Mouse (Mus musculus) MEL (cell line): ENCODE measurements at regions not wholly inside any gene's neighbourhood (a gene's known extent, or its start where the extent isn't known, plus 50 kb on each side); places are given as distances from the start of the nearest gene placed in this dataset.

ENCODE experiments used
- DNase-seq: peaks from one replicate; pipeline ENCODE4 v3.0.0; 2011; ENCODE audit warnings: low read depth, low spot score
- H3K27ac ChIP-seq: 2 replicates; pipeline ENCODE4 v1.5.1; 2012; ENCODE audit warnings: low read depth, mild to moderate bottlenecking, control low read depth, low read length, moderate library complexity; ENCODE audit not compliant: control insufficient read depth
- H3K27me3 ChIP-seq, 2 experiments: fragments of 150-350 bp in 1 of 2; sonication (generic) in 1 of 2; 2 replicates each; pipeline ENCODE4 v1.6.1; 2012; ENCODE audit warnings: low read length in 2 of 2, mild to moderate bottlenecking in 2 of 2, improper control_type of control experiment in 1 of 2, moderate library complexity in 1 of 2; ENCODE audit not compliant: insufficient read depth in 2 of 2, control insufficient read depth in 1 of 2
- H3K36me3 ChIP-seq, 2 experiments: 2 replicates each; pipeline ENCODE4 v1.6.1; 2012 to 2014; ENCODE audit warnings: low read length in 2 of 2, improper control_type of control experiment in 1 of 2, inconsistent platforms in 1 of 2, mild to moderate bottlenecking in 1 of 2; ENCODE audit not compliant: insufficient read depth in 2 of 2, control insufficient read depth in 1 of 2
- H3K4me1 ChIP-seq, 2 experiments: fragments of 150-350 bp in 1 of 2; sonication (generic) in 1 of 2; 2 replicates each; pipeline ENCODE4 v1.6.1; 2012; ENCODE audit warnings: low read length in 2 of 2, improper control_type of control experiment in 1 of 2, mild to moderate bottlenecking in 1 of 2; ENCODE audit not compliant: insufficient read depth in 2 of 2, control insufficient read depth in 1 of 2
- H3K4me3 ChIP-seq, 2 experiments: fragments of 150-350 bp in 1 of 2; sonication (generic) in 1 of 2; 2 replicates each; pipeline ENCODE4 v1.5.1; 2012; ENCODE audit warnings: low read depth in 2 of 2, low read length in 2 of 2, mild to moderate bottlenecking in 2 of 2, moderate library complexity in 2 of 2, control low read depth in 1 of 2, improper control_type of control experiment in 1 of 2; ENCODE audit not compliant: control insufficient read depth in 1 of 2, insufficient read depth in 1 of 2
- H3K79me2 ChIP-seq: 2 replicates; pipeline ENCODE4 v1.6.1; 2012; ENCODE audit warnings: mild to moderate bottlenecking, low read length, moderate library complexity; ENCODE audit not compliant: control insufficient read depth, poor library complexity, insufficient read depth
- H3K9ac ChIP-seq: 2 replicates; pipeline ENCODE4 v1.6.1; 2012; ENCODE audit warnings: low read depth, mild to moderate bottlenecking, control low read depth, low read length, moderate library complexity; ENCODE audit not compliant: control insufficient read depth, poor library complexity, severe bottlenecking
- H3K9me3 ChIP-seq: fragments of 150-350 bp; sonication (generic); replicated peaks from 2 replicates; pipeline ENCODE4 v1.6.1; 2012; ENCODE audit warnings: mild to moderate bottlenecking, low read length, improper control_type of control experiment, moderate library complexity; ENCODE audit not compliant: insufficient read depth
- CHD1 ChIP-seq: IDR thresholded peaks from 2 replicates; pipeline ENCODE4 v1.6.1; 2012; ENCODE audit warnings: low read depth, mild to moderate bottlenecking, inconsistent platforms, low read length, improper control_type of control experiment
- CTCF ChIP-seq, 3 experiments: IDR thresholded peaks in 2 of 3; conservative IDR thresholded peaks in 1 of 3; 2 replicates each; pipeline ENCODE4 v1.5.1; 2011 to 2012; ENCODE audit warnings: low read length in 3 of 3, low read depth in 2 of 3, mild to moderate bottlenecking in 2 of 3, improper control_type of control experiment in 1 of 3, inconsistent platforms in 1 of 3, mixed read lengths in 1 of 3, moderate library complexity in 1 of 3; ENCODE audit not compliant: control insufficient read depth in 1 of 3, insufficient read depth in 1 of 3, poor library complexity in 1 of 3, severe bottlenecking in 1 of 3
- EP300 ChIP-seq, 2 experiments: IDR thresholded peaks; 2 replicates each; pipeline ENCODE4 v1.6.1; 2011; ENCODE audit warnings: improper control_type of control experiment in 2 of 2, low read length in 2 of 2, low read depth in 1 of 2, mild to moderate bottlenecking in 1 of 2
- ETS1 ChIP-seq: IDR thresholded peaks from 2 replicates; pipeline ENCODE4 v1.6.1; 2012; ENCODE audit warnings: low read depth, mild to moderate bottlenecking, inconsistent platforms, low read length, improper control_type of control experiment, moderate library complexity
- GABPA ChIP-seq: IDR thresholded peaks from 2 replicates; pipeline ENCODE4 v1.6.1; 2012; ENCODE audit warnings: low read depth, mild to moderate bottlenecking, inconsistent platforms, low read length, improper control_type of control experiment, moderate library complexity
- JUND ChIP-seq: IDR thresholded peaks from 2 replicates; pipeline ENCODE4 v1.6.1; 2011; ENCODE audit warnings: low read depth, mild to moderate bottlenecking, improper control_type of control experiment, low read length
- MAFK ChIP-seq: IDR thresholded peaks from 2 replicates; pipeline ENCODE4 v1.6.1; 2011; ENCODE audit warnings: low read depth, mild to moderate bottlenecking, low read length, improper control_type of control experiment, borderline replicate concordance
- MAX ChIP-seq: IDR thresholded peaks from 2 replicates; pipeline ENCODE4 v1.6.1; 2011; ENCODE audit warnings: low read length, improper control_type of control experiment
- MEF2A ChIP-seq: IDR thresholded peaks from 2 replicates; pipeline ENCODE4 v1.6.1; 2014; ENCODE audit warnings: low read depth, mild to moderate bottlenecking, inconsistent platforms, low read length, improper control_type of control experiment; ENCODE audit not compliant: poor library complexity, insufficient replicate concordance, severe bottlenecking; ENCODE audit errors: extremely low read depth
- MXI1 ChIP-seq: IDR thresholded peaks from 2 replicates; pipeline ENCODE4 v1.6.1; 2011; ENCODE audit warnings: mild to moderate bottlenecking, low read depth, low read length, improper control_type of control experiment
- MYB ChIP-seq: IDR thresholded peaks from 2 replicates; pipeline ENCODE4 v1.6.1; 2011; ENCODE audit warnings: mild to moderate bottlenecking, low read depth, low read length, improper control_type of control experiment
- NELFE ChIP-seq: IDR thresholded peaks from 2 replicates; pipeline ENCODE4 v1.6.1; 2011; ENCODE audit warnings: low read depth, low read length, improper control_type of control experiment
- RAD21 ChIP-seq: IDR thresholded peaks from 2 replicates; pipeline ENCODE4 v1.6.1; 2011; ENCODE audit warnings: mild to moderate bottlenecking, low read depth, low read length, improper control_type of control experiment
- TBP ChIP-seq: IDR thresholded peaks from 2 replicates; pipeline ENCODE4 v1.8.0; 2011; ENCODE audit warnings: low read depth, low read length, improper control_type of control experiment
- TCF12 ChIP-seq: IDR thresholded peaks from 2 replicates; pipeline ENCODE4 v1.6.1; 2014; ENCODE audit warnings: low read depth, mild to moderate bottlenecking, inconsistent platforms, low read length, improper control_type of control experiment, moderate library complexity
- USF1 ChIP-seq: IDR thresholded peaks from 2 replicates; pipeline ENCODE4 v1.6.1; 2014; ENCODE audit warnings: low read depth, mild to moderate bottlenecking, inconsistent platforms, low read length, improper control_type of control experiment, moderate library complexity
- ZC3H11A ChIP-seq: IDR thresholded peaks from 2 replicates; pipeline ENCODE4 v1.6.1; 2012; ENCODE audit warnings: low read depth, mild to moderate bottlenecking, inconsistent platforms, low read length, improper control_type of control experiment
- ZMIZ1 ChIP-seq: IDR thresholded peaks from 2 replicates; pipeline ENCODE4 v1.6.1; 2012; ENCODE audit warnings: low read depth, mild to moderate bottlenecking, inconsistent platforms, low read length, improper control_type of control experiment, moderate library complexity

DNA sequence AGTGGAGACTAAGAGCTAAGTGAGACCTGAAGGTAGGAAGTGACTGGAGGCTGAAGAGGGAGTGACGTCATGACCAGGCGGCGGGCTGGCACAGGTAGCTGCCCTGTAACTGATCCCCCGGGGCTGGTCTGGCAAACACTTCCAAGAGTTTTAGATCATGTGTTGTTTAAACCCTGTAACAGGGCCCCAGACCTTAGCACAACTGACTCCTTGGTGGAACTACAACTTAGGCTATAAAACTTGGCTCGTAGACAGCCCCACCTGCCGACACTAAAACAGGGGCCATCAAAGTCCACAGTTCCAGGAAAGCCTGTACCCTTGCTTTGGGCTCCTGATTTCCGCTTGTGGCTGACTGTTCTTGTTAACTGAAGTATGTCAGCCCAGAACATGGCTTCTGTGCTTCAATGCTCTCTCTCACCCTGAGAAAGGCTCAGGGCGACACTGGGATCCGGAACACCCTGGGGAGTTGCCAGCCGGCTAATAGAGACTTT lies 92.6 kb upstream of the Ubl3 start:
- no peaks in the 10 kb centered on the region for H3K4me1 ChIP-seq
- H3K4me3 ChIP-seq, result no peak overlapping the region
- H3K27ac ChIP-seq, result no peak overlapping the region
- TF ChIP-seq TBP (no peak), JUND (no peak), EP300 (IDR thresholded peaks at IDR 0.05; ENCODE audit: low read depth in 1 of 2, low read length in 2 of 2) (no peak), CHD1 (no peak), GABPA (no peak), USF1 (no peak), ZC3H11A (no peak), ZMIZ1 (no peak), ETS1 (no peak), MXI1 (no peak), TCF12 (no peak), CTCF (IDR thresholded peaks at IDR 0.05 in 2 of 3, conservative IDR thresholded peaks at IDR 0.05 in 1 of 3; ENCODE audit: control insufficient read depth in 1 of 3, insufficient read depth in 1 of 3, low read depth in 2 of 3, low read length in 3 of 3, poor library complexity in 1 of 3, severe bottlenecking in 1 of 3) (no peak), NELFE (no peak), MEF2A (no peak), MYB (no peak), MAFK (no peak)
- H3K79me2 ChIP-seq, result no peaks in the 10 kb centered on the region
- no peak for DNase-seq
- no peak overlapping the region for H3K9ac ChIP-seq
- H3K9me3 ChIP-seq, result no peaks in the 10 kb centered on the region
- H3K36me3 ChIP-seq, result no peaks in the 10 kb centered on the region
- H3K27me3 ChIP-seq, result 0 out of 4 replicates have a peak, but pooled peaks cover 0 to 1% of the 10 kb centered on the region in 2 experiments

GRCm38 (mm10) chr5:148644345-148644744 lies 91.8 kb upstream of the Ubl3 start:
- Histone ChIP-seq H3K4me1 (no peaks in the 10 kb centered on the region), H3K27me3 (0 out of 4 replicates have a peak, but pooled peaks cover 0 to 1% of the 10 kb centered on the region in 2 experiments), H3K79me2 (no peaks in the 10 kb centered on the region), H3K36me3 (no peaks in the 10 kb centered on the region), H3K4me3 (no peak overlapping the region), H3K9ac (no peak overlapping the region), H3K9me3 (no peaks in the 10 kb centered on the region), H3K27ac (no peak overlapping the region)
- DNase-seq, result no peak
- TF ChIP-seq CTCF (IDR thresholded peaks at IDR 0.05 in 2 of 3, conservative IDR thresholded peaks at IDR 0.05 in 1 of 3; ENCODE audit: control insufficient read depth in 1 of 3, insufficient read depth in 1 of 3, low read depth in 2 of 3, low read length in 3 of 3, poor library complexity in 1 of 3, severe bottlenecking in 1 of 3) (peak; percentile 13 to 17 (median 16); a peak in 3 of 6 replicates), MAX (no peak), RAD21 (peak; percentile 13; the same call in 1 of the 2 replicates)
